Mouse (Mus musculus): ENCODE results near the gene Arhgef19.

Gene Arhgef19

GRCm38 (mm10) chr4:141265979-141266637 lies 26.8 kb downstream of the Arhgef19 start:
- no peak for DNase-seq (ENCODE audit: low read depth, low spot score)

- DNase-seq (ENCODE audit: low read depth, low spot score) = no peak
These were observed 28.0 kb downstream of the Arhgef19 start for GRCm38 (mm10) chr4:141267250-141267649.

- no peak for DNase-seq (ENCODE audit: low read depth, low spot score)
These were observed 28.5 kb downstream of the Arhgef19 start for GRCm38 (mm10) chr4:141267837-141268236.

GRCm38 (mm10) chr4:141268350-141268749 lies 29.1 kb downstream of the Arhgef19 start:
- no peak for DNase-seq (ENCODE audit: low read depth, low spot score)

GRCm38 (mm10) chr4:141269080-141269479 lies 29.8 kb downstream of the Arhgef19 start:
- no peak for DNase-seq (ENCODE audit: low read depth, low spot score)

GRCm38 (mm10) chr4:141270201-141270940 lies 31.1 kb downstream of the Arhgef19 start:
- no peak for DNase-seq (ENCODE audit: low read depth, low spot score)

GRCm38 (mm10) chr4:141271228-141271627 lies 31.9 kb downstream of the Arhgef19 start:
- no peak for DNase-seq (ENCODE audit: low read depth, low spot score)

GRCm38 (mm10) chr4:141271721-141272120 lies 32.4 kb downstream of the Arhgef19 start:
- DNase-seq (ENCODE audit: low read depth, low spot score) = no peak

GRCm38 (mm10) chr4:141272878-141273277 lies 33.6 kb downstream of the Arhgef19 start:
- no peak for DNase-seq (ENCODE audit: low read depth, low spot score)

- no peak for DNase-seq (ENCODE audit: low read depth, low spot score)
These were observed 34.0 kb downstream of the Arhgef19 start for GRCm38 (mm10) chr4:141273296-141273695.

GRCm38 (mm10) chr4:141274485-141275341 lies 35.4 kb downstream of the Arhgef19 start:
- DNase-seq (ENCODE audit: low read depth, low spot score) = no peak

GRCm38 (mm10) chr4:141277157-141277556 lies 37.9 kb downstream of the Arhgef19 start:
- DNase-seq (ENCODE audit: low read depth, low spot score) = no peak

GRCm38 (mm10) chr4:141278154-141278553 lies 38.9 kb downstream of the Arhgef19 start:
- DNase-seq (ENCODE audit: low read depth, low spot score) = no peak

- DNase-seq (ENCODE audit: low read depth, low spot score) = no peak
These were observed 40.0 kb downstream of the Arhgef19 start for GRCm38 (mm10) chr4:141279327-141279726.

GRCm38 (mm10) chr4:141279783-141280182 lies 40.5 kb downstream of the Arhgef19 start:
- DNase-seq (ENCODE audit: low read depth, low spot score) = no peak

GRCm38 (mm10) chr4:141280471-141280870 lies 41.2 kb downstream of the Arhgef19 start:
- DNase-seq (ENCODE audit: low read depth, low spot score) = no peak

GRCm38 (mm10) chr4:141281153-141281552 lies 41.9 kb downstream of the Arhgef19 start:
- no peak for DNase-seq (ENCODE audit: low read depth, low spot score)

GRCm38 (mm10) chr4:141281578-141281977 lies 42.3 kb downstream of the Arhgef19 start:
- DNase-seq (ENCODE audit: low read depth, low spot score) = no peak

- no peak for DNase-seq (ENCODE audit: low read depth, low spot score)
These were observed 42.8 kb downstream of the Arhgef19 start for GRCm38 (mm10) chr4:141282087-141282486.

GRCm38 (mm10) chr4:141282623-141283022 lies 43.3 kb downstream of the Arhgef19 start:
- no peak for DNase-seq (ENCODE audit: low read depth, low spot score)

GRCm38 (mm10) chr4:141283176-141283878 lies 44.0 kb downstream of the Arhgef19 start:
- no peak for DNase-seq (ENCODE audit: low read depth, low spot score)
